Mouse (Mus musculus) granulocyte monocyte progenitor cell, adult 5-6 weeks (primary cell): ENCODE data around the gene Pcbp2. TPM values are rescaled to one million over a fixed set of nuclear protein-coding genes. Genes with fewer than 3 reads are reported as not detected.

Experiments used
- ATAC-seq: replicated peaks from 2 replicates; pipeline ENCODE4 v1.8.0; 2016; ENCODE audit warnings: mild to moderate bottlenecking, moderate TSS enrichment, inconsistent platforms; ENCODE audit not compliant: poor library complexity, severe bottlenecking
- total RNA-seq, 2 experiments: library from RNA; stranded (forward) in 1 of 2; stranded (reverse) in 1 of 2; fragments of 200-712, 200-1000 nt in 1 of 2; fragments of >200 nt in 1 of 2; fragmentation: Nextera tagmentation in 1 of 2; gene quantifications; 2 replicates each; pipeline ENCODE4 v1.2.3; 2014 to 2017

Pcbp2 gene
- total RNA-seq, 2 experiments from 2014 or later = 213 to 731 TPM

GRCm38 (mm10) chr15:102505073-102505769 lies 34.9 kb downstream of the Pcbp2 start:
- no peak for ATAC-seq

DNA sequence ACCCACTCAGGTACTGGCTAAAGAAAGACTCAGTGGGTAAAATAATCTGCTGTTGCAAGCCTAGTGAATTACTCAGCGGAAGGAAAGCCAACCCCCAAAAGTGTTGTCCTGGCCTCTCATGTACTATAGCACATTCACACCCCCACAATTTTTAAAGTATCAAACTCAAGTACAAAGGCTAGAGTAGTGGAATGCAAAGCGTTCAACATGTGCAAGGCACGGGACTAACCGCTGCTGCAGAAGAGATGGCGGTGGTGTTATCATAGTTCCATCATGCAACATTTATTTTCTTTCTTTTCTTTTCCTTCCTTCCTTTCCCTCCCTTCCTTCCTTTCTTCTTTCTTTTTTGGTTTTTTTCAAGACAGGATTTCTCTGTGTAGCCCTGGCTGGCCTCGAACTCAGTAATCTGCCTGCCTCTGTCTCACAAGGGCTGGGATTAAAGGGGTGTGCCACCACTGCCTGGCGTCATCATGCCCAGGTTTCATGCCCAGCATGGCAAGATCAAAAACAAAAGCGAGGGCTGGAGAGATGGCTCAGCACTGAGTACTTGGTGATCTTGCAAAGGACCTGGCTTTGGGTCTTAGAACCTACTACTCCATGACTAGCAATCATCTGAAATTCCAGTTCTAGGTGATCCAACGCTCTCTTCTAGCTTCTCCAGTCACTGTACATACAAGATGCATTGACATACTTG lies 35.6 kb downstream of the Pcbp2 start:
- no peak for ATAC-seq

- ATAC-seq = no peak
Measured at GRCm38 (mm10) chr15:102506464-102506830, 36.1 kb downstream of the Pcbp2 start.

DNA sequence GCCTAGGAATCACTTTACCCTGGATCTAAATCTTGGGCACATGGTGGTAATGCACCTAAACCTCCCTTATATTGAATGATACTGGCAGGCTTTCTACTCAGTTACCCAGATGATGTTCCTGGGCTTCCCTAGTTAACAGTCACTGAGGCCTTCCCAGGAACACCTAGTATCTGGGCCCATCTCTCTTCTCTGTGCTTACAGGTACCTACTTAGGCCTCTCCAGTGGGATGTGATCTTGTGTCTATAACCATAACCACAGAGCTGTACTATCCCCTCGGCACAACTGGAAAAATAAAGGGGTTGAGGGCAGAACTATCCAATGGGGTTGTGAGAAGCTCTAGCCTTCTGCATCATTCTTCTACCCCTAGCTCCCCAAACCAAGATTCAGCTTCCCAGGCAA lies 36.5 kb downstream of the Pcbp2 start:
- ATAC-seq = no peak

- no peak for ATAC-seq
Measured at GRCm38 (mm10) chr15:102507561-102507960, 37.2 kb downstream of the Pcbp2 start.

DNA sequence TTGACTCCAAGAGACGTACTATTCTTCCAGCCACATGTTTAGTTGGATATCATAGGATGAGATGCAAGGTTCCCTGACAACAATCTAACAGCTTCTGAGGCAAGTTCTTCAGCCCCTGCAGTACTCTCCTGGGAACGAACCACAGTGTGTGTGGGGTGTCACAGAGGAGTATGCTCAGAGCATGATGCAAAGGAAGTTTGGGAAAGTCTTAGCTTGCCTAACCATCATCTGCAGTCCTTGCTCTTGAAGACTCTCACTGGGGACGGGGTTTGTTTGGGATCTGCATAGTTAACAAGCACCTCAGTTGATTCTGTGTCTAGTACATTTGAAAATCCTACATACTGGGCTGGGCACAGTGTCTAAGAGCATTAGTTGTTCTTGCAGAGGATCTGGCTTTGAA lies 38.0 kb downstream of the Pcbp2 start:
- no peak for ATAC-seq

- ATAC-seq = peak; percentile 19
Measured at GRCm38 (mm10) chr15:102510110-102510509, 39.8 kb downstream of the Pcbp2 start.

DNA sequence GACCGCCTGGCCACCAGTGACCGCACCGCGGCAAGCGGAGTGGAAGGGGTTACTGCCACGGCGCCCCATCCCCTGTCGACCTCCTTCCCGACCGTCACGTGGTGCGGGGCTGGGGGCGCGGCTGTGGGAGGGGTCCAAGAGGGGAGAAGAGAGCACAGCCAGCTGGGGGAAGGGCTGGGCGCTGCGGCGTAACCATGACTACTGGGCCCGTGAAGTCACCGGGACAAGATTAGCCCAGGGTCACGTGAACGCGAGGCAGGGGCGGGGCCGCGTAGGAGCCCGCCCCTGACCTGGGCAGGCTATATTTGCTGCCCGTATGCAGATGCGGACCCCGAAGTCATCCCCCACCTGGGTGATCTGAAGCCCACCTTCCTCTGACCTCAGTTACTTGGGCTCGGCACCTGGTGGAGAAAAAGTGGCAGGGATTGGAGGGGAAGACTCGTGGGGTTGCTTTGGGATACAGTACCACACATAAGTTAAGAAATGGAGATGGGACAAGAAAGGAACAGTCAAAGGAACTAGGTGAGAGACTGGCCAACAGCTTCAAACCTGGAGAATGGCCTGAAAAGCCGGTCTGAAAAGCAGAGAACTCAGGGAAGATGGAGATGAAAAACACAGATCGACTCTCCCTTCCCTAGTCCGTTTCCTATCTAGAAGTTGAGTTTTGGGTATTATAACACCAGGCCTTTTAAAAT lies 40.4 kb downstream of the Pcbp2 start:
- ATAC-seq = peak; percentile 87

DNA sequence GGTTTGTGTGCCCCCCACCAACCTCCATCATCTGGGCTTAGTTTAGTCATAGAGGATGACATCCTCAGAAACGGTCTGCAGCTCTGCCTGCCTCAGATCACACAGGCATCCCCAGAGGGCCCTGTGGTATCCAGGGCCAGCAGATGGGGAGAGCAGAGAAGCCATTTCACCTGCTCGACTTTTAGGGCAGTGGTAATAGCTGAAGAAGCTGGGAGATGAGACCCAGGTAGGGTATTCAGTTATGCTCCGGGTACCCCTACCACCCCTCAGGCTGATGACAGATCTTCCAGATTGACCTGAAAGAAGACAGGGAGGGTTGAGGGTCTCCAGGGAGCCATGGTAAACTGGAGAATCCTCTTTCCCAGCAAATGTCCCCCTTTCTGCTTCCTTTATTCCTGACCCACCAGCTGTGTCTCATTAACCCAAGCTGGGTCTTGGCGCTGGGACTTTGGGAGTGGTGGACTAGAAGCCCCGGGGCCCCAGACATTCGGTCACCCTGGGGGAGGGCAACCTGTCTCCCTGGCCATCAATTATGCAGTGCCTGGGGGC lies 41.0 kb downstream of the Pcbp2 start:
- no peak for ATAC-seq

- ATAC-seq = no peak
Measured at GRCm38 (mm10) chr15:102512010-102512409, 41.7 kb downstream of the Pcbp2 start.

GRCm38 (mm10) chr15:102512471-102512870 lies 42.1 kb downstream of the Pcbp2 start:
- no peak for ATAC-seq

DNA sequence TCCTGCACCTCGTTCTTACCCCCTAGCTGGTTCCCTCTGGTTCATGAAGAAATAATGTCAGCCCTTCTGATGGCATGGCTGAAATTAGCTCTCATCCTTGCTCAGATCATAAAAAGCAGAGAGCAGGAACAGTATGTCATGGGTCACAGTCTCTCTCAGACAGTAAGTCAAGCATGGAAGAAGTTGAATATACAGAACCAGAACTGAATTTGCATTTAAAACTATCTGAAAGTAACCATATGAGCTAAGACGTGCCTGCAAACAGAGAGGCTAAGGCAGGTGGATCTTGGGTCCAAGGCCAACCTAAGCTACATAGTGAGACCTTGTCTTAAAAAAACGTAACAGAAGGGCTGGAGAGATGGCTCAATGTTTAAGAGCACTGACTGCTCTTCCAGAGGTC lies 42.7 kb downstream of the Pcbp2 start:
- no peak for ATAC-seq

- ATAC-seq = no peak
Measured at GRCm38 (mm10) chr15:102515261-102515660, 44.9 kb downstream of the Pcbp2 start.

GRCm38 (mm10) chr15:102515791-102516190 lies 45.5 kb downstream of the Pcbp2 start:
- ATAC-seq = no peak

DNA sequence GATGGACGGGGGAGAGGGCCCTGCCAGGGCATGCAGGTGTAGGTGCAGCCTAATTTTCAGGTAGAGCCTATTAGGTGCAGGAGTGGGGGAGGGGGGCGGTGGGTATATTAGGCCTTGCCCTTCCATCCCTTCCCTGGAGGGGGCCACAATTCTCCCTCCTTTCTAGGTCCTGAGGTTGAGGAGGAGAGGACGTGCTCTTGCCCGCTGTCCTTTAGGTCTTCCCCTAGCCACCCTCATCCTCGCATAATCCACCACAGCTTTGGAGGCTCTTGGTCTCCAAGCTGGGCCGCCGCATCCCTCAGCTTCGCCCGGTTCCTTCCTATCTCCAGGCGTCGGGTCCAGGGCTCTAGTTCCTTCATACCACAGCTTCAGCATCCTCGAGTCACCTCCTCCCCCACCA lies 46.0 kb downstream of the Pcbp2 start:
- ATAC-seq = no peak

DNA sequence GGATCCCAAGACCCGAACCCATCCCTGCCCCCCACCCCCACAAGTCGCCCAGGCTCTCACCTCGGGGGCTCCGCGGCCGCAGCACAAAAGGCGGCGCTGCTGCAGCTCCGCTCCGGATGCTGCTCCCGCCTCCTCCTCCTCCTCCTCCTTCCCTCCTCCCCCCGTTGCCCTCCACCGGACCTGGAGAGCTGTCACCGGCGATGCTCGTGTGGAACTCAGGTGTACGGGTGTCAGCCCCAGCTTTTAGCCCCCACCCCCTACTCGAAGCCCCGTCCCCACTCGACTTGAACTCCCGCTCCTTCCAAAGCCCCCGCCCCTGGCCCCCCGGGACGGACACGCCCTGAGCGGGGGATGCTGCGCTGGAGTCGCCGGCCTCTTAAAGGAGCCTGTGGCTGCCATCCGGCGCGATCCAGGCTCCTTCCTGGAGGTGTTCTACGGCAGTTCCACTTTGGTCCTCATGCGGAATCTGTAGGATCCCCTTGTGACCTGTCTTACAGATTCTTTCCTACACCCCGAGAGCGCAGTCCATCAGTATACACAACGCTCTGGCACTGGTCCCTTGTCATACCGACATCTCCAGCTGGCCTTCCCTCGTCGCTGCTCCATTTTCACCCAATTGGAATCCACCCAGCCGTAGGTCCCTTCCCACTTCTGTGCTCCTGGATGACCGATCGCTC lies 46.5 kb downstream of the Pcbp2 start, which contains the start of gene Map3k12:
TSS of gene Map3k12 (minus strand) at position 337 of the 677 bp plus-strand sequence.
- peak; percentile 10 for ATAC-seq

- ATAC-seq = no peak
Measured at GRCm38 (mm10) chr15:102517631-102517975, 47.3 kb downstream of the Pcbp2 start.

GRCm38 (mm10) chr15:102517976-102518858 lies 47.9 kb downstream of the Pcbp2 start, which contains the start of gene Tarbp2:
Tarbp2 (plus strand) TSS chr15:102518192.
- ATAC-seq = peak; percentile 77

DNA sequence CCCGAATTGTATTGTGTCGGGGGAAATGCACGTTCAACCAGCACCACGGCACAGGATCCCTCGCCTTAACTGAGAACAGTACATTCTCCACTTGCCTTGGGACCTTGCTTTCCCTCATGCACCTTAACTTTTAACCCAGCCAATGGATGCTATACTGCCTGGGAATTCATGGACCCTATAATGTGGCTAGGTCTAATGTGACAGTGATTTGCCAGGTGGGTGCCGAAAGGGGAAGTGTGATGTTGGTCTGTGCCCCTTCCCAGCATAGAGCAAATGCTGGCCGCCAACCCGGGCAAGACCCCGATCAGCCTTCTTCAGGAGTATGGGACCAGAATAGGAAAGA lies 48.5 kb downstream of the Pcbp2 start:
- ATAC-seq = no peak
